Mouse (Mus musculus): ENCODE data around the gene Sgcg. TPM values are rescaled to one million over a fixed set of nuclear protein-coding genes. Genes with fewer than 3 reads are reported as not detected.

Sgcg gene
- polyA plus RNA-seq (2012; rRNA removed) (9.5 and 10.4 TPM in 2 replicates), polyA plus RNA-seq (2014; fragmentation: Nextera tagmentation; extraction: Ambion mirVana) (12.1 and 12.5 TPM in 2 replicates)

- H3K27me3 ChIP-seq (ENCODE audit: control insufficient read depth, insufficient read depth, low read length): no peaks in the 10 kb centered on the region
- WGBS: 33% methylated on average over 11 of the region's 11 CpGs
- no peak within 1 kb of the TSS for H3K27ac ChIP-seq (replicated peaks; ENCODE audit: low read depth, low read length)
- H3K9ac ChIP-seq (ENCODE audit: low read depth, low read length, severe bottlenecking): no peak within 1 kb of the TSS
- no peaks in the 10 kb centered on the region for H3K36me3 ChIP-seq (ENCODE audit: control insufficient read depth, insufficient read depth, low read length)
- H3K4me1 ChIP-seq (ENCODE audit: control insufficient read depth, insufficient read depth, low read length): no peaks in the 10 kb centered on the region
- DNase-seq (ENCODE audit: low spot score) (peak; percentile 16), ATAC-seq (ENCODE audit: low FRiP score, low read depth) (peak; percentile 9)
- no peak for TF ChIP-seq POLR2A (IDR thresholded peaks at IDR 0.05; ENCODE audit: borderline replicate concordance, extremely low read depth, insufficient read depth, insufficient read length)
- H3K4me3 ChIP-seq (replicated peaks; ENCODE audit: low read length): no peak within 1 kb of the TSS
- H3K9me3 ChIP-seq (ENCODE audit: control insufficient read depth, low read length): no peaks in the 10 kb centered on the region
- no peak within 1 kb of the TSS for H3K4me2 ChIP-seq (replicated peaks; ENCODE audit: low read depth, low read length, severe bottlenecking)
These were observed at the start of gene Sgcg for GRCm38 (mm10) chr14:61258352-61258751. Sgcg (minus strand) TSS chr14:61258490.

GRCm38 (mm10) chr14:61303969-61304609 lies 45.8 kb upstream of the Sgcg start:
- ATAC-seq (ENCODE audit: low FRiP score, low read depth): no peak
- no peak for DNase-seq (ENCODE audit: low spot score)
- Histone ChIP-seq H3K27me3 (ENCODE audit: control insufficient read depth, insufficient read depth, low read length) (no peaks in the 10 kb centered on the region), H3K4me3 (replicated peaks; ENCODE audit: low read length) (no peak overlapping the region), H3K4me2 (replicated peaks; ENCODE audit: low read depth, low read length, severe bottlenecking) (no peak overlapping the region), H3K9ac (ENCODE audit: low read depth, low read length, severe bottlenecking) (no peak overlapping the region), H3K27ac (replicated peaks; ENCODE audit: low read depth, low read length) (no peak overlapping the region), H3K36me3 (ENCODE audit: control insufficient read depth, insufficient read depth, low read length) (no peaks in the 10 kb centered on the region), H3K4me1 (ENCODE audit: control insufficient read depth, insufficient read depth, low read length) (no peaks in the 10 kb centered on the region), H3K9me3 (ENCODE audit: control insufficient read depth, low read length) (no peaks in the 10 kb centered on the region)
- 57% methylated on average over 4 of the region's 4 CpGs for WGBS
- no peak for TF ChIP-seq POLR2A (IDR thresholded peaks at IDR 0.05; ENCODE audit: borderline replicate concordance, extremely low read depth, insufficient read depth, insufficient read length)

GRCm38 (mm10) chr14:61302428-61302827 lies 44.1 kb upstream of the Sgcg start:
- H3K4me1 ChIP-seq (ENCODE audit: control insufficient read depth, insufficient read depth, low read length): no peaks in the 10 kb centered on the region
- TF ChIP-seq POLR2A (IDR thresholded peaks at IDR 0.05; ENCODE audit: borderline replicate concordance, extremely low read depth, insufficient read depth, insufficient read length): no peak
- H3K27me3 ChIP-seq (ENCODE audit: control insufficient read depth, insufficient read depth, low read length): no peaks in the 10 kb centered on the region
- no peak overlapping the region for H3K9ac ChIP-seq (ENCODE audit: low read depth, low read length, severe bottlenecking)
- H3K9me3 ChIP-seq (ENCODE audit: control insufficient read depth, low read length): no peaks in the 10 kb centered on the region
- ATAC-seq (ENCODE audit: low FRiP score, low read depth): no peak
- no peak overlapping the region for H3K4me2 ChIP-seq (replicated peaks; ENCODE audit: low read depth, low read length, severe bottlenecking)
- H3K4me3 ChIP-seq (replicated peaks; ENCODE audit: low read length): no peak overlapping the region
- 77% methylated on average over 2 of the region's 2 CpGs for WGBS
- no peaks in the 10 kb centered on the region for H3K36me3 ChIP-seq (ENCODE audit: control insufficient read depth, insufficient read depth, low read length)
- H3K27ac ChIP-seq (replicated peaks; ENCODE audit: low read depth, low read length): no peak overlapping the region
- DNase-seq (ENCODE audit: low spot score): no peak

- H3K36me3 ChIP-seq (ENCODE audit: control insufficient read depth, insufficient read depth, low read length): no peaks in the 10 kb centered on the region
- WGBS: 49% methylated on average over 2 of the region's 2 CpGs
- no peak overlapping the region for H3K4me2 ChIP-seq (replicated peaks; ENCODE audit: low read depth, low read length, severe bottlenecking)
- no peak for ATAC-seq (ENCODE audit: low FRiP score, low read depth)
- H3K27ac ChIP-seq (replicated peaks; ENCODE audit: low read depth, low read length): no peak overlapping the region
- H3K27me3 ChIP-seq (ENCODE audit: control insufficient read depth, insufficient read depth, low read length): no peaks in the 10 kb centered on the region
- no peak for DNase-seq (ENCODE audit: low spot score)
- no peak for TF ChIP-seq POLR2A (IDR thresholded peaks at IDR 0.05; ENCODE audit: borderline replicate concordance, extremely low read depth, insufficient read depth, insufficient read length)
- H3K4me3 ChIP-seq (replicated peaks; ENCODE audit: low read length): no peak overlapping the region
- no peaks in the 10 kb centered on the region for H3K4me1 ChIP-seq (ENCODE audit: control insufficient read depth, insufficient read depth, low read length)
- no peaks in the 10 kb centered on the region for H3K9me3 ChIP-seq (ENCODE audit: control insufficient read depth, low read length)
- H3K9ac ChIP-seq (ENCODE audit: low read depth, low read length, severe bottlenecking): no peak overlapping the region
These were observed 43.0 kb upstream of the Sgcg start for GRCm38 (mm10) chr14:61301323-61301722.

- TF ChIP-seq POLR2A (IDR thresholded peaks at IDR 0.05; ENCODE audit: borderline replicate concordance, extremely low read depth, insufficient read depth, insufficient read length): no peak
- Histone ChIP-seq H3K4me3 (replicated peaks; ENCODE audit: low read length) (no peak overlapping the region), H3K9ac (ENCODE audit: low read depth, low read length, severe bottlenecking) (no peak overlapping the region), H3K4me1 (ENCODE audit: control insufficient read depth, insufficient read depth, low read length) (no peaks in the 10 kb centered on the region), H3K27me3 (ENCODE audit: control insufficient read depth, insufficient read depth, low read length) (no peaks in the 10 kb centered on the region), H3K4me2 (replicated peaks; ENCODE audit: low read depth, low read length, severe bottlenecking) (no peak overlapping the region), H3K27ac (replicated peaks; ENCODE audit: low read depth, low read length) (no peak overlapping the region), H3K9me3 (ENCODE audit: control insufficient read depth, low read length) (no peaks in the 10 kb centered on the region), H3K36me3 (ENCODE audit: control insufficient read depth, insufficient read depth, low read length) (no peaks in the 10 kb centered on the region)
- ATAC-seq (ENCODE audit: low FRiP score, low read depth): no peak
- 75% methylated on average over 6 of the region's 6 CpGs for WGBS
- no peak for DNase-seq (ENCODE audit: low spot score)
These were observed 41.5 kb upstream of the Sgcg start for GRCm38 (mm10) chr14:61299810-61300209.

Data from limb, embryonic 14.5 days (tissue).